Mouse (Mus musculus): ENCODE results near the gene Shc1. TPM values are rescaled to one million over a fixed set of nuclear protein-coding genes. Genes with fewer than 3 reads are reported as not detected.
A peak's percentile ranks its signal among the peaks of the same experiment; 100 is the strongest.

Gene Shc1
- polyA plus RNA-seq, 1 experiment from 2014 or later, result 13.9 TPM

GRCm38 (mm10) chr3:89434532-89434931, 16.3 kb downstream of the Shc1 start:
- H3K4me2 ChIP-seq (replicated peaks), result no peak overlapping the region
- peaks cover 27% of the 10 kb centered on the region for H3K36me3 ChIP-seq (replicated peaks; ENCODE audit: control insufficient read depth, insufficient read depth)
- no peaks in the 10 kb centered on the region for H3K27me3 ChIP-seq (ENCODE audit: control insufficient read depth, insufficient read depth, low read length)
- DNase-seq (ENCODE audit: low spot score) (no peak), ATAC-seq (ENCODE audit: low FRiP score) (no peak)
- no peaks in the 10 kb centered on the region for H3K9me3 ChIP-seq (ENCODE audit: control insufficient read depth, low read length)
- WGBS, result 90% methylated on average over 11 of the region's 11 CpGs
- no peak overlapping the region for H3K27ac ChIP-seq
- H3K9ac ChIP-seq, result 0 out of 2 replicates have a peak overlapping the region, but pooled peaks have one; percentile 13
- H3K4me1 ChIP-seq (replicated peaks; ENCODE audit: control insufficient read depth, insufficient read depth, low read length), result peaks cover 18% of the 10 kb centered on the region
- no peak overlapping the region for H3K4me3 ChIP-seq (replicated peaks; ENCODE audit: low read length)

- Histone ChIP-seq H3K27ac (no peak overlapping the region), H3K4me3 (replicated peaks; ENCODE audit: low read length) (no peak overlapping the region), H3K27me3 (ENCODE audit: control insufficient read depth, insufficient read depth, low read length) (no peaks in the 10 kb centered on the region), H3K4me1 (replicated peaks; ENCODE audit: control insufficient read depth, insufficient read depth, low read length) (peaks cover 18% of the 10 kb centered on the region), H3K36me3 (replicated peaks; ENCODE audit: control insufficient read depth, insufficient read depth) (peaks cover 27% of the 10 kb centered on the region), H3K9ac (no peak overlapping the region), H3K9me3 (ENCODE audit: control insufficient read depth, low read length) (no peaks in the 10 kb centered on the region), H3K4me2 (replicated peaks) (no peak overlapping the region)
- no peak for DNase-seq (ENCODE audit: low spot score)
- WGBS, result 64% methylated on average over 7 of the region's 7 CpGs
- ATAC-seq (ENCODE audit: low FRiP score), result no peak
These were observed 16.8 kb downstream of the Shc1 start for GRCm38 (mm10) chr3:89435041-89435440.

GRCm38 (mm10) chr3:89436176-89437113, 18.2 kb downstream of the Shc1 start, which contains the start of gene Pbxip1:
Pbxip1 (plus strand) TSS chr3:89436706.
- DNase-seq (ENCODE audit: low spot score), result peak; percentile 50
- H3K9ac ChIP-seq, result peak within 1 kb of the TSS; percentile 38; the same call in 1 of the 2 replicates
- H3K27me3 ChIP-seq (ENCODE audit: control insufficient read depth, insufficient read depth, low read length), result no peaks in the 10 kb centered on the region
- H3K9me3 ChIP-seq (ENCODE audit: control insufficient read depth, low read length), result no peaks in the 10 kb centered on the region
- H3K36me3 ChIP-seq (replicated peaks; ENCODE audit: control insufficient read depth, insufficient read depth), result peaks cover 27% of the 10 kb centered on the region
- H3K4me1 ChIP-seq (replicated peaks; ENCODE audit: control insufficient read depth, insufficient read depth, low read length), result peaks cover 11% of the 10 kb centered on the region
- ATAC-seq (ENCODE audit: low FRiP score), result peak; percentile 59; the same call in 1 of the 2 replicates
- no peak within 1 kb of the TSS for H3K27ac ChIP-seq
- peak within 1 kb of the TSS; percentile 22 for H3K4me3 ChIP-seq (replicated peaks; ENCODE audit: low read length)
- H3K4me2 ChIP-seq (replicated peaks), result peak within 1 kb of the TSS; percentile 46
- WGBS, result 5% methylated on average over 16 of the region's 16 CpGs

GRCm38 (mm10) chr3:89437269-89437668, 19.0 kb downstream of the Shc1 start:
- no peaks in the 10 kb centered on the region for H3K9me3 ChIP-seq (ENCODE audit: control insufficient read depth, low read length)
- DNase-seq (ENCODE audit: low spot score) (no peak), ATAC-seq (ENCODE audit: low FRiP score) (no peak)
- H3K36me3 ChIP-seq (replicated peaks; ENCODE audit: control insufficient read depth, insufficient read depth), result peaks cover 26% of the 10 kb centered on the region
- H3K4me2 ChIP-seq (replicated peaks), result peak overlapping the region; percentile 46
- H3K27me3 ChIP-seq (ENCODE audit: control insufficient read depth, insufficient read depth, low read length), result no peaks in the 10 kb centered on the region
- no peak overlapping the region for H3K27ac ChIP-seq
- peak overlapping the region; percentile 22 for H3K4me3 ChIP-seq (replicated peaks; ENCODE audit: low read length)
- H3K4me1 ChIP-seq (replicated peaks; ENCODE audit: control insufficient read depth, insufficient read depth, low read length), result 0 out of 2 replicates have a peak, but pooled peaks cover 4% of the 10 kb centered on the region
- 20% methylated on average over 5 of the region's 5 CpGs for WGBS
- peak overlapping the region; percentile 38; the same call in 1 of the 2 replicates for H3K9ac ChIP-seq

GRCm38 (mm10) chr3:89440691-89441090, 22.4 kb downstream of the Shc1 start:
- Histone ChIP-seq H3K27me3 (ENCODE audit: control insufficient read depth, insufficient read depth, low read length) (no peaks in the 10 kb centered on the region), H3K36me3 (replicated peaks; ENCODE audit: control insufficient read depth, insufficient read depth) (no peaks in the 10 kb centered on the region), H3K9me3 (ENCODE audit: control insufficient read depth, low read length) (no peaks in the 10 kb centered on the region), H3K4me2 (replicated peaks) (no peak overlapping the region), H3K4me1 (replicated peaks; ENCODE audit: control insufficient read depth, insufficient read depth, low read length) (0 out of 2 replicates have a peak, but pooled peaks cover 4% of the 10 kb centered on the region), H3K9ac (no peak overlapping the region), H3K4me3 (replicated peaks; ENCODE audit: low read length) (no peak overlapping the region), H3K27ac (no peak overlapping the region)
- no peak for ATAC-seq (ENCODE audit: low FRiP score)
- DNase-seq (ENCODE audit: low spot score), result no peak
- WGBS, result 87% methylated on average over 2 of the region's 2 CpGs

- Histone ChIP-seq H3K27me3 (ENCODE audit: control insufficient read depth, insufficient read depth, low read length) (no peaks in the 10 kb centered on the region), H3K36me3 (replicated peaks; ENCODE audit: control insufficient read depth, insufficient read depth) (no peaks in the 10 kb centered on the region), H3K4me1 (replicated peaks; ENCODE audit: control insufficient read depth, insufficient read depth, low read length) (no peaks in the 10 kb centered on the region; the same call in 1 of the 2 replicates), H3K9ac (no peak overlapping the region), H3K27ac (no peak overlapping the region), H3K4me2 (replicated peaks) (no peak overlapping the region), H3K4me3 (replicated peaks; ENCODE audit: low read length) (no peak overlapping the region), H3K9me3 (ENCODE audit: control insufficient read depth, low read length) (no peaks in the 10 kb centered on the region)
- WGBS, result 62% methylated on average over 13 of the region's 13 CpGs
- ATAC-seq (ENCODE audit: low FRiP score) (no peak; the same call in 1 of the 2 replicates), DNase-seq (ENCODE audit: low spot score) (no peak)
These were observed 30.7 kb downstream of the Shc1 start for GRCm38 (mm10) chr3:89448720-89449537.

- H3K4me1 ChIP-seq (replicated peaks; ENCODE audit: control insufficient read depth, insufficient read depth, low read length), result no peaks in the 10 kb centered on the region; the same call in 1 of the 2 replicates
- H3K4me3 ChIP-seq (replicated peaks; ENCODE audit: low read length), result no peak overlapping the region
- no peaks in the 10 kb centered on the region for H3K36me3 ChIP-seq (replicated peaks; ENCODE audit: control insufficient read depth, insufficient read depth)
- WGBS, result 35% methylated on average over 7 of the region's 7 CpGs
- H3K4me2 ChIP-seq (replicated peaks), result no peak overlapping the region
- peak; percentile 51; the same call in 1 of the 2 replicates for ATAC-seq (ENCODE audit: low FRiP score)
- DNase-seq (ENCODE audit: low spot score), result peak; percentile 73
- no peaks in the 10 kb centered on the region for H3K9me3 ChIP-seq (ENCODE audit: control insufficient read depth, low read length)
- H3K27ac ChIP-seq, result no peak overlapping the region
- H3K27me3 ChIP-seq (ENCODE audit: control insufficient read depth, insufficient read depth, low read length), result no peaks in the 10 kb centered on the region
- no peak overlapping the region for H3K9ac ChIP-seq
These were observed 31.3 kb downstream of the Shc1 start for GRCm38 (mm10) chr3:89449541-89449940.

- Histone ChIP-seq H3K4me2 (replicated peaks) (no peak overlapping the region), H3K36me3 (replicated peaks; ENCODE audit: control insufficient read depth, insufficient read depth) (no peaks in the 10 kb centered on the region), H3K27ac (no peak overlapping the region), H3K9me3 (ENCODE audit: control insufficient read depth, low read length) (no peaks in the 10 kb centered on the region), H3K4me3 (replicated peaks; ENCODE audit: low read length) (no peak overlapping the region), H3K4me1 (replicated peaks; ENCODE audit: control insufficient read depth, insufficient read depth, low read length) (no peaks in the 10 kb centered on the region; the same call in 1 of the 2 replicates), H3K27me3 (ENCODE audit: control insufficient read depth, insufficient read depth, low read length) (no peaks in the 10 kb centered on the region), H3K9ac (no peak overlapping the region)
- WGBS, result 85% methylated on average over 1 of the region's 1 CpGs
- ATAC-seq (ENCODE audit: low FRiP score), result no peak
- DNase-seq (ENCODE audit: low spot score), result no peak
These were observed 33.7 kb downstream of the Shc1 start for GRCm38 (mm10) chr3:89451916-89452315.
